Mouse (Mus musculus) E14TG2a.4 (cell line): ENCODE measurements around the gene Gab2.

Experiments used
- CTCF ChIP-seq: conservative IDR thresholded peaks from 2 replicates; pipeline ENCODE4 v1.5.1; 2014; ENCODE audit warnings: low read length
- NANOG ChIP-seq: IDR thresholded peaks from 2 replicates; pipeline ENCODE4 v1.6.1; 2014; ENCODE audit warnings: borderline replicate concordance, low read length, mixed read lengths

- TF ChIP-seq CTCF (no peak), NANOG (no peak)
These were observed 12.9 kb downstream of the Gab2 start for GRCm38 (mm10) chr7:97094241-97094640.
